Mouse (Mus musculus) lung, postnatal 4 days (tissue): ENCODE results near the gene Lypd8.

ENCODE experiments used
- DNase-seq, 2 experiments: peaks; one replicate each; pipeline ENCODE4 v3.0.0; 2021

Lypd8 gene

DNA sequence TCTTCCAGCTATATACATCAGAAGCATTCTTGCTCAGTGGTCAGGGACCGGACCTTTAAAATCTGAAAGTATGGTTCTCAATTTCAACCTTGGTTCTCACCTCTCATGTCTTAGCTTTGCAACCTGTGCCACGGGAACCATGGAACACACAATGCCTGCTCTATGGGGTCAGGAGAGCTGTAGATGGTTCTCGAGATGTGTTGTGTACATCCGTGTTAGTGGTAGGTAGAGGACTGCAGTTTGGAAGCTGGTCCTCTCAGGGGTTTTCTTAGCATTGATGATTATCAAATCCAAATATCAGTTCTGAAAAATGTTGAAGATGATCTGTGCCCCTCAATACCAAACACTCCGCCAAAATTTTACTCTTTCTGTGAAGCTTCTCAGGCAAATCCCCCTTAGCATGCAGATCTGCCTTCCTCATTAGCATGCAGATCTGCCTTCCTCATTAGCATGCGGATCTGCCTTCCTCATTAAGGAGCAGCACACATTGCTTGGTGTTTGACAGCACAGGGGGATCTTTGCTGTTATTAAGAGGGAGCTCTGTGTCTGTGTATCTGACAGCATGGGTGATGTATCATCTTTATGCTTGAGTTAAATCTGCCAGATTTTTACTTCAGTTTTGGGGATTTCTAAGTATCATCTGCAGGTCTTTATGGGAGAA is 21.3 kb downstream of the Lypd8 start:
- DNase-seq = no peak

DNA sequence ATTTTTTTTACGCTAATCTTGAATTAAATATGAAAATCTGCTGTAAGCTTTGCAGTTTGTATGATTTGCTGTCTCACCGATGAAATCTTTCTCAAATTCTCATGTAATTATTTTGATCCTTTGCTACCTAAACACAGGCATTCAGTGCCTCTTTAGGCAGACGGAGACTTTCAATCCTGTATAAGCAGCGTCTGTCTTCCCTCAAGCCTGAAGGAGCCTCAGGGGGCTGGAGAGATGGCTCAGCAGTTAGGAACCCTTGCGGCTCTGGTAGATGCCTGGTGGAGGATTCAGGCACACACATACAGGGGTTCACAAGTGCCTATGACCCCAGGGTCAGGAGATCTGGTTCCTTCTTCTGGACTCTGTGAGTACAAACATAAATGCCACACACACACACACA is 21.8 kb downstream of the Lypd8 start:
- DNase-seq = no peak

DNA sequence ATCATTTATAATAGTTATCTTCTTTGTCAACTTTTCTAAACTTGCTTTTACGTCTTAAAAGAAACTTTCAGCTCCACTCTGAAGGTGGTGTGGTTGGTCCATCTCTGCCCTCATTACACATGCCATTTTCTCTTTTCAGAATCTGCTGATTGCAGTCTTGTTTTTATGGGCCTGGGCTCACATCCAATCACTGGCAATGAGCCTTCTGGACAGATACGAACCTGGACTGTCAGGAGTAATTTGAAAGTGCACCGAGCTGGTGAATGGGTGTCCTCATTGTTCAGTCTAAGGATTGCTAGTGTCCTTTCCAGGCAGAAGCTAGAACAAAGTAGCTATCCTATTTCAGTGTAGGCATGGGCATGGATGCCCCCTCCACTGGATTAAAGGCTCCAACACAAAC is 29.2 kb downstream of the Lypd8 start:
- no peak for DNase-seq

DNA sequence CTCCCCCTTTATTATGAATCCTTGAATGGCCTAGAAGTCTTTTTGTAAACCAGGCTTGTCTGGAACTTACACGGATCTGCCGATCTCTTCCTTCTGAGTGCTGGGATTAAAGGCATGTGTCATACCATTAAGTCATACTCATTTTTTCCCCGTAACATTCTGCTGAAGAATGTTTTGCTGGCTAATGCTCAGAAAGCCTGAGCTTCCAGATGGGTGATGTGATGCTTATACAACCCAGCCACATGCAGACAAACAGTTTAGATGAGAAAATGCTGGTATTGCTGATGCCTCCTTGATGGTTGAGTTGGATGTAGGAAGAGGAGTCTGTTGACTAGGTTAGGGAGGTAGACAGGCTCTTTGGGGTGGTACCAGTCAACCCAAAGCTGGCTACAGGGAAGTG is 39.5 kb downstream of the Lypd8 start:
- DNase-seq = no peak

DNA sequence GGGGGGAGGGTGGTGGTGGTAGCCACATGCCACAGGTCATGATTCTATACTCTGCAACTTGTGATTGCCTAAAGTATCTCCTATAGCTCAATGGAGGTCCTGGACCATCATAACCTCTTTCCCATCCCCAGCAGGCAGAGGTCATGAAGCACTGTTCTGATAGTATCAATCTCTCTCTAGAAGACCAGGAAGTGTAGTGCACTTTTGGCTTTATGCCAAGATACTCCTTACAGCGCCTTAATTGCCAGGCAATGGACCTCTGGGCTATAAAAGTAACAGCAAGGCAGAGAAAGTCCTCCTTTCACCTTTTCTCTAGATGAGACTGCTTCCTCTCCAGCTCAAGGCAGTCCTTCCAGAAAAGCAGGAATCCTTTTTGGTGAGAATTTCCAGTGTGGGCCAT is 42.0 kb downstream of the Lypd8 start, which contains the start of gene 1810065E05Rik:
Gene 1810065E05Rik (plus strand): TSS at position 297 of the 400 bp plus-strand sequence.
- DNase-seq = no peak

DNA sequence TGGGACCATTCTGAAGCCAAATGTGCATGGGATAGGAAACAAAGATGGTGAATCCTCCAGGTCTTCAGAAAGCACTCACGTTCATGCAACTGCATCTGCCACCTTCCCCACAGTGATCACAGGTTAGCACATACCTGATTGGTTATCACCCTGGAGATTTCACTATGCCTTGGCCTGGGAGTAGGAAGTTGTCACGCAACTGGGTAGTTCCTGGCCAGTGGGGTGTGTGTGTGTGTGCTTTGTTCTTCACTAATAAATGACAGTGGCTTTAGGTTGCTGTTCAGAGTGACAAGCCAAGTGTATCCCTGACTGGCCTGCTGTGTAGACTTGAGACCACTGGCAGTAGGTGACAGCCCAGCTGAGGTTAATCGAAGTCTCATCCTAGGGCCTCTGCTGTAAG is 53.4 kb downstream of the Lypd8 start, which contains the start of gene Gm12253:
Gene Gm12253 (plus strand): TSS at position 301 of the 400 bp plus-strand sequence.
- DNase-seq = no peak

DNA sequence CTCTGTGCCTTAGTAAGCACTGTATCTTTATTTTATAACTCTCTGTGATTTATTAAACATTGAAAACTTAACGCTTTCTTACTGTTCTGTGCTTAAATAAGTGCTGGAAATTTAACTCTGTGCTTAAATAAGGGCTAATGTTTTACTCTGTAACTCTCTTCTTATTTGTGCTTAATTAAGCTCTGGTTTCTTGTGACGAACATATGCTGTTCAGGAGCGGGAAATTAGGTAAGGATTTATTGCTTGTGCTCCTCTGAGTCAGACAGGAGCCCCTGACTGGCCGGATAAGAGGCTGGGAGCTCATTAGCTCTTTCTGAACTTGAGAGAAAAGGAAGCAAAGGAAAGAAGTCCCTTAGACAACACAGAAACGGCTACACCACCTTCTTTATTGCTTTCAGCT is 59.0 kb downstream of the Lypd8 start:
- DNase-seq = no peak
